Comparison of ENCODE assay signal across 12 mouse cellular contexts in the genomic region with DNA sequence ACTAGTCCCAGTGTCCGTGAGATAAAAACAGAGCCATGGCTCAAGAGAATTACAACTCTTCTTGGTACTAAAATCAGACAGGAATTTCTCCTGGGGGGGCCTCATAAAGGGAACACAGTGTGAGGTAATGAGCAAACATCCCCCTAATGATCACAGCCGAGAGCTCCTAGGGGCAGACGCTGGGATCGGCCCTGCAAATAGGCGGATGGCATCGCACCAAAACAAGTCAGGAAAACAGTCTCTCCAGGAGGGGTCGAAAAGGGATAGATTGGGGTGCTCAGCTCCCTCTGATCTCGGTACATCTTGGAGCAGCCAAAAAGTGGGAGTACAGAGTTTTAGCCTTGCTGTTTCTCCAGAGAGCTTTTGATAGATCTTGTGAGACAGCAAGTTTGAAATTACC. TPM values are rescaled to one million over a fixed set of nuclear protein-coding genes. Genes with fewer than 3 reads are reported as not detected.
DNase-seq lines count a peak whose midpoint lies in the region; ATAC-seq and TF ChIP-seq lines count a peak whose summit lies in the region.
"Had no signal": no experiment of that assay in that cellular context is flagged by ENCODE, and none has a peak within 500 bp of the region (broad histone marks: within the 10 kb centered on the region; RNA-seq: fewer than 3 reads in every experiment).

No protein-coding gene starts in this region.

- no peaks in the 10 kb centered on the region for H3K36me3 ChIP-seq in heart, embryonic 10.5 days
- H3K36me3 ChIP-seq in limb, embryonic 11.5 days (ENCODE audit: control insufficient read depth, insufficient read depth, low read length), result no peaks in the 10 kb centered on the region
- no peaks in the 10 kb centered on the region for H3K36me3 ChIP-seq in limb, embryonic 10.5 days
- H3K36me3 ChIP-seq in heart, embryonic 14.5 days (ENCODE audit: control insufficient read depth, insufficient read depth, low read length), result no peaks in the 10 kb centered on the region
- no peaks in the 10 kb centered on the region for H3K36me3 ChIP-seq in intestine, postnatal 0 days (ENCODE audit: control insufficient read depth, insufficient read depth)

- no peak overlapping the region for H3K9ac ChIP-seq in limb, embryonic 11.5 days (ENCODE audit: low read length)
- peak overlapping the region; percentile 38; the same call in 1 of the 2 replicates for H3K9ac ChIP-seq in heart, embryonic 14.5 days (ENCODE audit: low read length)
- no peak overlapping the region for H3K9ac ChIP-seq in intestine, postnatal 0 days (ENCODE audit: low read depth, low read length)
- H3K9ac ChIP-seq: forebrain, embryonic 13.5 days had no signal

- no peak for TF ChIP-seq CTCF in intestine, postnatal 0 days (IDR thresholded peaks at IDR 0.05; ENCODE audit: low read depth)

- peaks cover 97% of the 10 kb centered on the region for H3K27me3 ChIP-seq in heart, embryonic 10.5 days (ENCODE audit: insufficient read depth, poor library complexity, severe bottlenecking)
- H3K27me3 ChIP-seq in limb, embryonic 11.5 days (ENCODE audit: control insufficient read depth, insufficient read depth, low read length), result peaks cover 80% of the 10 kb centered on the region
- H3K27me3 ChIP-seq in limb, embryonic 10.5 days (ENCODE audit: low read depth, poor library complexity, severe bottlenecking), result peaks cover 98% of the 10 kb centered on the region
- peaks cover 62% of the 10 kb centered on the region for H3K27me3 ChIP-seq in heart, embryonic 14.5 days (ENCODE audit: control insufficient read depth, insufficient read depth, low read length)
- peaks cover 82% of the 10 kb centered on the region for H3K27me3 ChIP-seq in intestine, postnatal 0 days (replicated peaks; ENCODE audit: control insufficient read depth, insufficient read depth, low read length)

- no peak for DNase-seq in heart, embryonic 10.5 days (ENCODE audit: low spot score)
- no peak for DNase-seq in heart, adult 9 months (ENCODE audit: low spot score in 2 of 2)
- peak; percentile 52 for DNase-seq in limb, embryonic 11.5 days (ENCODE audit: low spot score)
- DNase-seq in limb, embryonic 10.5 days (ENCODE audit: low spot score), result no peak
- DNase-seq in Muller cell, postnatal 12 days (ENCODE audit: inconsistent ontology term), result peak; percentile 22
- DNase-seq: adrenal gland, postnatal 25 days; kidney, adult 9 months; right cerebral cortex, postnatal 14 days had no signal

- H3K4me3 ChIP-seq in heart, embryonic 10.5 days, result no peak overlapping the region
- H3K4me3 ChIP-seq in limb, embryonic 11.5 days (ENCODE audit: low read depth, low read length), result no peak overlapping the region
- H3K4me3 ChIP-seq in limb, embryonic 10.5 days, result no peak overlapping the region
- no peak overlapping the region for H3K4me3 ChIP-seq in heart, embryonic 14.5 days (ENCODE audit: control insufficient read depth in 1 of 2, insufficient read depth in 1 of 2, low read depth in 1 of 2, low read length in 2 of 2)
- H3K4me3 ChIP-seq in intestine, postnatal 0 days (ENCODE audit: low read depth, low read length), result no peak overlapping the region
- H3K4me3 ChIP-seq: forebrain, embryonic 13.5 days had no signal

- no peak for ATAC-seq in limb, embryonic 11.5 days (ENCODE audit: insufficient number of reproducible peaks, low FRiP score, low TSS enrichment, low read depth)
- no peak for ATAC-seq in heart, embryonic 14.5 days (ENCODE audit: insufficient number of reproducible peaks, insufficient read depth, low FRiP score, low read depth)
- no peak for ATAC-seq in intestine, postnatal 0 days
- ATAC-seq: forebrain, embryonic 13.5 days; lung, postnatal 0 days had no signal

- no peaks in the 10 kb centered on the region for H3K9me3 ChIP-seq in heart, embryonic 10.5 days
- no peaks in the 10 kb centered on the region for H3K9me3 ChIP-seq in limb, embryonic 11.5 days (ENCODE audit: control insufficient read depth, low read length)
- H3K9me3 ChIP-seq in limb, embryonic 10.5 days (replicated peaks), result no peaks in the 10 kb centered on the region
- H3K9me3 ChIP-seq in heart, embryonic 14.5 days (ENCODE audit: control insufficient read depth, low read length), result no peaks in the 10 kb centered on the region
- no peaks in the 10 kb centered on the region for H3K9me3 ChIP-seq in intestine, postnatal 0 days (ENCODE audit: control insufficient read depth)
- H3K9me3 ChIP-seq: forebrain, embryonic 13.5 days had no signal

- H3K4me2 ChIP-seq in limb, embryonic 11.5 days (ENCODE audit: low read depth, severe bottlenecking), result no peak overlapping the region
- H3K4me2 ChIP-seq in heart, embryonic 14.5 days (ENCODE audit: low read length), result peak overlapping the region; percentile 43
- H3K4me2 ChIP-seq in intestine, postnatal 0 days (replicated peaks; ENCODE audit: low read depth), result no peak overlapping the region
- H3K4me2 ChIP-seq: forebrain, embryonic 13.5 days had no signal

- peaks cover 58% of the 10 kb centered on the region for H3K4me1 ChIP-seq in heart, embryonic 10.5 days
- peaks cover 18% of the 10 kb centered on the region for H3K4me1 ChIP-seq in limb, embryonic 11.5 days (ENCODE audit: control insufficient read depth, insufficient read depth, low read length)
- peaks cover 55% of the 10 kb centered on the region for H3K4me1 ChIP-seq in limb, embryonic 10.5 days
- peaks cover 25 to 36% of the 10 kb centered on the region in 2 experiments for H3K4me1 ChIP-seq in heart, embryonic 14.5 days (ENCODE audit: control insufficient read depth in 2 of 2, insufficient read depth in 2 of 2, low read length in 2 of 2)
- no peaks in the 10 kb centered on the region; the same call in 1 of the 2 replicates for H3K4me1 ChIP-seq in intestine, postnatal 0 days (replicated peaks; ENCODE audit: control insufficient read depth, insufficient read depth, low read length)

- WGBS in heart, embryonic 10.5 days, result 3% methylated on average over 8 of the region's 8 CpGs
- WGBS in limb, embryonic 11.5 days, result under 1% methylated on average over 8 of the region's 8 CpGs
- 1% methylated on average over 8 of the region's 8 CpGs for WGBS in limb, embryonic 10.5 days
- WGBS in heart, embryonic 14.5 days, result 6% methylated on average over 8 of the region's 8 CpGs
- 21% methylated on average over 8 of the region's 8 CpGs for WGBS in intestine, postnatal 0 days

- peak overlapping the region; percentile 67; the same call in 1 of the 2 replicates for H3K27ac ChIP-seq in heart, embryonic 10.5 days
- no peak overlapping the region for H3K27ac ChIP-seq in limb, embryonic 11.5 days (replicated peaks; ENCODE audit: low read depth, low read length)
- no peak overlapping the region for H3K27ac ChIP-seq in limb, embryonic 10.5 days
- H3K27ac ChIP-seq in heart, embryonic 14.5 days (replicated peaks in 1 of 2; ENCODE audit: control insufficient read depth in 1 of 2, insufficient read depth in 1 of 2, low read depth in 2 of 2, low read length in 2 of 2), result peak overlapping the region; percentile 34 to 75; a peak in 3 of 4 replicates
- no peak overlapping the region for H3K27ac ChIP-seq in intestine, postnatal 0 days (ENCODE audit: low read depth, low read length)
- H3K27ac ChIP-seq: forebrain, embryonic 13.5 days had no signal

RNA-seq across cellular contexts. Expression of a gene that starts 11.0 kb away (rescaled TPM):
- 7.0 and 16.2 TPM in 2 replicates for polyA plus RNA-seq in heart, embryonic 10.5 days (2016; fragmentation: Nextera tagmentation; extraction: Ambion mirVana)
- polyA plus RNA-seq in limb, embryonic 11.5 days (2014; fragmentation: Nextera tagmentation; extraction: Ambion mirVana), result 3.3 and 5.4 TPM in 2 replicates
- polyA plus RNA-seq in limb, embryonic 10.5 days (2016; fragmentation: Nextera tagmentation; extraction: Ambion mirVana), result 4.8 and 7.7 TPM in 2 replicates
- 10.6 and 11.5 TPM in 2 replicates for polyA plus RNA-seq in heart, embryonic 14.5 days (2014; fragmentation: Nextera tagmentation; extraction: Ambion mirVana)
- polyA plus RNA-seq in intestine, postnatal 0 days (2015; fragmentation: Nextera tagmentation; extraction: Ambion mirVana), result 8.7 and 8.8 TPM in 2 replicates

RNA-seq across cellular contexts. Expression of a gene that starts 42.3 kb away (rescaled TPM):
- 0.07 and 0.48 TPM in 2 replicates for polyA plus RNA-seq in heart, embryonic 10.5 days (2016; fragmentation: Nextera tagmentation; extraction: Ambion mirVana)
- 1.2 and 1.7 TPM in 2 replicates for polyA plus RNA-seq in limb, embryonic 11.5 days (2014; fragmentation: Nextera tagmentation; extraction: Ambion mirVana)
- polyA plus RNA-seq in limb, embryonic 10.5 days (2016; fragmentation: Nextera tagmentation; extraction: Ambion mirVana), result 1.3 and 1.5 TPM in 2 replicates
- polyA plus RNA-seq in heart, embryonic 14.5 days (2014; fragmentation: Nextera tagmentation; extraction: Ambion mirVana), result 0.65 and 1.0 TPM in 2 replicates
- 0.22 and 0.35 TPM in 2 replicates for polyA plus RNA-seq in intestine, postnatal 0 days (2015; fragmentation: Nextera tagmentation; extraction: Ambion mirVana)

Comparison
In these comparisons a context has a peak if more than half of its experiments do, and no peak if none do; other contexts are left out.
1. DNase-seq: peak in limb, embryonic 11.5 days (single experiment) and Muller cell, postnatal 12 days (single experiment); none in heart, embryonic 10.5 days (single experiment), heart, adult 9 months (0 of 2) and limb, embryonic 10.5 days (single experiment).
2. H3K27ac ChIP-seq: peak in heart, embryonic 10.5 days (single experiment) and heart, embryonic 14.5 days (2 of 2); none in limb, embryonic 11.5 days (single experiment), limb, embryonic 10.5 days (single experiment) and intestine, postnatal 0 days (single experiment).